Mouse (Mus musculus) liver, postnatal 0 days (tissue): Measurements from ENCODE around the gene Fndc1. TPM values are rescaled to one million over a fixed set of nuclear protein-coding genes. Genes with fewer than 3 reads are reported as not detected.

Source experiments
- ATAC-seq: fragments of 200-750 bp; cut with Nextera tagmentation; 2 replicates; pipeline ENCODE4 v1.8.0; 2017; ENCODE audit warnings: mild to moderate bottlenecking, moderate library complexity
- DNase-seq: peaks from one replicate; pipeline ENCODE4 v3.0.0-alpha.2; 2016
- H3K27ac ChIP-seq: fragments of 300-500 bp; sonication (generic); 2 replicates; pipeline ENCODE4 v1.5.1; 2014; ENCODE audit warnings: antibody characterized with exemption, moderate library complexity, mild to moderate bottlenecking, low read depth
- H3K27me3 ChIP-seq: fragments of 300-500 bp; sonication (generic); 2 replicates; pipeline ENCODE4 v1.6.1; 2014; ENCODE audit warnings: low read length, control low read depth, mixed read lengths; ENCODE audit not compliant: insufficient read depth
- H3K36me3 ChIP-seq: fragments of 300-500 bp; sonication (generic); replicated peaks from 2 replicates; pipeline ENCODE4 v1.6.1; 2014; ENCODE audit warnings: mild to moderate bottlenecking, control low read depth, low read length, moderate library complexity, mixed read lengths; ENCODE audit not compliant: insufficient read depth
- H3K4me1 ChIP-seq: fragments of 300-500 bp; sonication (generic); 2 replicates; pipeline ENCODE4 v1.6.1; 2014; ENCODE audit warnings: antibody characterized with exemption, mild to moderate bottlenecking, control low read depth; ENCODE audit not compliant: insufficient read depth
- H3K4me2 ChIP-seq: fragments of 300-500 bp; sonication (generic); 2 replicates; pipeline ENCODE4 v1.6.1; 2014; ENCODE audit warnings: low read depth, mild to moderate bottlenecking, low read length, moderate library complexity, mixed read lengths
- H3K4me3 ChIP-seq: fragments of 300-500 bp; sonication (generic); 2 replicates; pipeline ENCODE4 v1.5.1; 2014; ENCODE audit warnings: low read depth, low read length
- H3K9ac ChIP-seq: fragments of 300-500 bp; sonication (generic); replicated peaks from 2 replicates; pipeline ENCODE4 v1.6.1; 2014; ENCODE audit warnings: mild to moderate bottlenecking, moderate library complexity
- H3K9me3 ChIP-seq: fragments of 300-500 bp; sonication (generic); 2 replicates; pipeline ENCODE4 v1.6.1; 2016; ENCODE audit warnings: mild to moderate bottlenecking, control low read depth, low read length, mixed read lengths
- CTCF ChIP-seq: sonication (generic); IDR thresholded peaks from 2 replicates; pipeline ENCODE4 v1.5.1; 2016; ENCODE audit warnings: antibody characterized with exemption, low read depth
- EP300 ChIP-seq: IDR thresholded peaks from 2 replicates; pipeline ENCODE4 v1.6.1; 2016; ENCODE audit warnings: antibody characterized with exemption, low read depth, mild to moderate bottlenecking
- WGBS: fragments of 180-500 bp; shearing (Covaris S2); extraction: QIAGEN DNeasy Blood & Tissue Kit; methylation state at CpG from one replicate; pipeline ENCODE4 v1.1.7; 2014; ENCODE audit not compliant: insufficient replicate concordance; 5-methylcytosine and 5-hydroxymethylcytosine counted together
- microRNA-seq: library from miRNA; unstranded; fragments of <30 nt; microRNA quantifications from one replicate; pipeline ENCODE4, GENCODE M21; 2016
- polyA plus RNA-seq: library from polyadenylated mRNA; unstranded; fragments of >200 nt; fragmentation: Nextera tagmentation; extraction: Ambion mirVana; gene quantifications from 2 replicates; pipeline ENCODE4 v1.2.1, GENCODE M21; 2015

Fndc1 gene
- polyA plus RNA-seq, 1 experiment from 2014 or later = 0.31 TPM

DNA sequence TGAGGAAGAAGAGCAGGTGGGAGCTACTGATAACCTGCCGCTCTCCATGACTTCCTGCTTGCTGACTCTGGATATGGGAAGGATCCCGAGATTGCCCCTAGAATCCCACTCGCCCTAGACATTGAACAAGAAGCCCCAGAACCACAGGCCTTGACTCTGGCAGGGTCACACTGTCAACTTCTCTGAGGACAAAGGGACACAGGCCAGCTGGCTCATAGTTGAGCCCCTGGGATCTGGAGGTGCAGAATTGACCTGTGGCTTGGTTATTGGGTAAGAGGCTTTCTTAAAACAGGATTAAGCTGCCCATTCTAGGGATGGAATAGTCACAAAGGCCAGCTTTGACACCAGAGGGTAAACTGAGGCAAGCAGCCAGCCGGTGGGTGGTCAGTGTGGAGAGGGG is 136.8 kb downstream of the Fndc1 start:
- no peaks in the 10 kb centered on the region for H3K27me3 ChIP-seq
- no peak overlapping the region for H3K9ac ChIP-seq
- TF ChIP-seq EP300 = no peak
- no peak for TF ChIP-seq CTCF
- H3K36me3 ChIP-seq = no peaks in the 10 kb centered on the region
- 75% methylated on average over 4 of the region's 4 CpGs for WGBS
- no peak overlapping the region for H3K4me3 ChIP-seq
- H3K27ac ChIP-seq = no peak overlapping the region
- DNase-seq (no peak), ATAC-seq (no peak)
- no peaks in the 10 kb centered on the region for H3K4me1 ChIP-seq
- no peaks in the 10 kb centered on the region for H3K9me3 ChIP-seq
- no peak overlapping the region for H3K4me2 ChIP-seq

Small RNAs within 50 kb of the gene (microRNA-seq; reads per million reads assigned to microRNA genes)
- gene Gm25872 = not detected

Other genes with a start within 250 kb of the Fndc1 start
- 1.5 TPM in 2 replicates for gene Tagap, start 98.7 kb upstream of the Fndc1 start, polyA plus RNA-seq
- gene Rsph3a, start 118.3 kb upstream of the Fndc1 start, polyA plus RNA-seq = 16.0 and 16.2 TPM in 2 replicates